Mouse (Mus musculus) CH12.LX (cell line): ENCODE results near the gene Bmp6. TPM values are rescaled to one million over a fixed set of nuclear protein-coding genes. Genes with fewer than 3 reads are reported as not detected.

Experiments used
- DNase-seq: peaks from one replicate; pipeline ENCODE4 v3.0.0-alpha.2; 2013; ENCODE audit errors: extremely low read depth
- H3K27ac ChIP-seq: 2 replicates; pipeline ENCODE4 v1.5.1; 2012; ENCODE audit warnings: low read depth, mild to moderate bottlenecking, control low read depth, moderate library complexity; ENCODE audit not compliant: insufficient read depth
- H3K27me3 ChIP-seq: replicated peaks from 2 replicates; pipeline ENCODE3; 2012; ENCODE audit warnings: inconsistent platforms
- H3K36me3 ChIP-seq, 2 experiments: replicated peaks in 1 of 2; 2 replicates each; pipeline versions ENCODE3 to v1.6.1; 2012; ENCODE audit warnings: inconsistent platforms in 1 of 2, low read length in 1 of 2, mild to moderate bottlenecking in 1 of 2, mixed read lengths in 1 of 2, moderate library complexity in 1 of 2; ENCODE audit not compliant: control insufficient read depth in 1 of 2, insufficient read depth in 1 of 2
- H3K4me1 ChIP-seq, 2 experiments: 2 replicates each; pipeline ENCODE4 v1.6.1; 2012; ENCODE audit warnings: inconsistent platforms in 1 of 2, moderate library complexity in 1 of 2; ENCODE audit not compliant: insufficient read depth in 2 of 2, control insufficient read depth in 1 of 2
- H3K4me2 ChIP-seq: 2 replicates; pipeline ENCODE4 v1.6.1; 2012; ENCODE audit warnings: low read depth, mild to moderate bottlenecking, control low read depth; ENCODE audit not compliant: poor library complexity, insufficient read depth, severe bottlenecking
- H3K4me3 ChIP-seq, 3 experiments: fragments of 150-350 bp in 1 of 3; sonication (generic) in 1 of 3; replicated peaks in 1 of 3; 2 replicates each; pipeline versions ENCODE3 to v1.5.1; 2011 to 2012; ENCODE audit warnings: low read depth in 2 of 3, low read length in 2 of 3, mild to moderate bottlenecking in 2 of 3, moderate library complexity in 2 of 3, control low read depth in 1 of 3, improper control_type of control experiment in 1 of 3, inconsistent platforms in 1 of 3, mixed read lengths in 1 of 3; ENCODE audit not compliant: poor library complexity in 1 of 3
- H3K79me2 ChIP-seq: replicated peaks from 2 replicates; pipeline ENCODE4 v1.6.1; 2012; ENCODE audit warnings: mild to moderate bottlenecking, moderate library complexity; ENCODE audit not compliant: control insufficient read depth, poor library complexity, insufficient read depth, severe bottlenecking; ENCODE audit errors: extremely low read depth
- H3K9ac ChIP-seq: 2 replicates; pipeline ENCODE4 v1.6.1; 2012; ENCODE audit warnings: low read depth, mild to moderate bottlenecking, control low read depth, moderate library complexity; ENCODE audit not compliant: insufficient read depth
- H3K9me3 ChIP-seq: replicated peaks from 2 replicates; pipeline ENCODE3; 2012; ENCODE audit warnings: low read length, inconsistent platforms, mixed read lengths
- CTCF ChIP-seq, 2 experiments: IDR thresholded peaks in 1 of 2; conservative IDR thresholded peaks in 1 of 2; 2 replicates each; pipeline ENCODE4 v1.5.1; 2011 to 2012; ENCODE audit warnings: low read depth in 2 of 2, low read length in 2 of 2, improper control_type of control experiment in 1 of 2, inconsistent platforms in 1 of 2, mild to moderate bottlenecking in 1 of 2, moderate library complexity in 1 of 2
- ELF1 ChIP-seq: IDR thresholded peaks from 2 replicates; pipeline ENCODE4 v1.6.1; 2014; ENCODE audit warnings: low read depth, mild to moderate bottlenecking, inconsistent platforms, low read length, improper control_type of control experiment
- EP300 ChIP-seq: IDR thresholded peaks from 2 replicates; pipeline ENCODE4 v1.6.1; 2011; ENCODE audit warnings: low read length, improper control_type of control experiment
- GABPA ChIP-seq: IDR thresholded peaks from 2 replicates; pipeline ENCODE4 v1.6.1; 2012; ENCODE audit warnings: low read depth, low read length, improper control_type of control experiment, inconsistent platforms; ENCODE audit not compliant: insufficient replicate concordance
- IRF4 ChIP-seq: IDR thresholded peaks from 2 replicates; pipeline ENCODE4 v1.6.1; 2014; ENCODE audit warnings: low read depth, mild to moderate bottlenecking, inconsistent platforms, low read length, improper control_type of control experiment
- JUND ChIP-seq: conservative IDR thresholded peaks from 2 replicates; pipeline ENCODE4 v1.6.1; 2011; ENCODE audit warnings: low read depth, low read length, improper control_type of control experiment
- MXI1 ChIP-seq: IDR thresholded peaks from 2 replicates; pipeline ENCODE4 v1.6.1; 2011; ENCODE audit warnings: mild to moderate bottlenecking, low read depth, low read length, improper control_type of control experiment
- NELFE ChIP-seq: IDR thresholded peaks from 2 replicates; pipeline ENCODE4 v1.6.1; 2011; ENCODE audit warnings: low read depth, low read length, improper control_type of control experiment
- RAD21 ChIP-seq: IDR thresholded peaks from 2 replicates; pipeline ENCODE4 v1.6.1; 2011; ENCODE audit warnings: low read depth, mild to moderate bottlenecking, low read length, improper control_type of control experiment, moderate library complexity
- TCF12 ChIP-seq: IDR thresholded peaks from 2 replicates; pipeline ENCODE4 v1.6.1; 2014; ENCODE audit warnings: low read depth, mild to moderate bottlenecking, inconsistent platforms, low read length, improper control_type of control experiment
- UBTF ChIP-seq: IDR thresholded peaks from 2 replicates; pipeline ENCODE4 v1.6.1; 2012; ENCODE audit warnings: low read depth, mild to moderate bottlenecking, inconsistent platforms, low read length, improper control_type of control experiment, moderate library complexity
- USF1 ChIP-seq: IDR thresholded peaks from 2 replicates; pipeline ENCODE4 v1.6.1; 2014; ENCODE audit warnings: low read depth, mild to moderate bottlenecking, inconsistent platforms, low read length, improper control_type of control experiment
- ZKSCAN1 ChIP-seq: IDR thresholded peaks from 2 replicates; pipeline ENCODE4 v1.6.1; 2012; ENCODE audit warnings: low read depth, inconsistent platforms, low read length, improper control_type of control experiment, borderline replicate concordance
- ZNF384 ChIP-seq: IDR thresholded peaks from 2 replicates; pipeline ENCODE4 v1.6.1; 2012; ENCODE audit warnings: low read depth, low read length, improper control_type of control experiment, inconsistent platforms
- dilution Hi-C: fragments of 300-500 bp; cut with MboI; formaldehyde crosslinking; loops from 2 replicates; pipeline ENCODE4 v1.14.3; 2020; ENCODE audit warnings: low sequenced_read_pairs; ENCODE audit not compliant: extremely low pct_unique_long_range_greater_than_20kb, extremely low pct_ligation_motif_present
- in situ Hi-C: fragments of 300-500 bp; cut with MboI; formaldehyde crosslinking; loops from 3 replicates; pipeline ENCODE4 v1.14.3; 2019; ENCODE audit warnings: low sequenced_read_pairs, low pct_ligation_motif_present, low pct_unique_long_range_greater_than_20kb, mixed read lengths
- polyA plus RNA-seq: library from polyadenylated mRNA; unstranded; fragments of >175 nt; gene quantifications from 2 replicates; pipeline ENCODE4 v1.2.1, GENCODE M21; 2012; ENCODE audit warnings: low read depth; ENCODE audit not compliant: insufficient read length
- total RNA-seq, 2 experiments: library from RNA; depleted of rRNA; stranded (reverse); fragments of 300-350 nt in 1 of 2; fragments of >200 nt in 1 of 2; gene quantifications; 2 replicates each; pipeline ENCODE4 v1.2.3; 2012 to 2014

The Bmp6 gene
- total and polyA plus RNA-seq, 3 experiments = 0.16 to 3.5 (median 0.77) TPM

GRCm38 (mm10) chr13:38351996-38352395 is 7.1 kb downstream of the Bmp6 start:
- H3K27ac ChIP-seq = no peak overlapping the region
- no peaks in the 10 kb centered on the region for H3K27me3 ChIP-seq
- no peak overlapping the region for H3K4me3 ChIP-seq
- H3K9ac ChIP-seq = no peak overlapping the region
- in situ Hi-C loops (no loop called here), dilution Hi-C loops (no loop called here)
- H3K9me3 ChIP-seq = peaks cover under 1% of the 10 kb centered on the region
- no peak for TF ChIP-seq JUND
- TF ChIP-seq UBTF = no peak
- DNase-seq = no peak
- peaks cover 3 to 21% of the 10 kb centered on the region in 2 experiments; a peak in 3 of 4 replicates for H3K4me1 ChIP-seq
- H3K4me2 ChIP-seq = no peak overlapping the region
- no peaks in the 10 kb centered on the region for H3K79me2 ChIP-seq
- H3K36me3 ChIP-seq = no peaks in the 10 kb centered on the region

DNA sequence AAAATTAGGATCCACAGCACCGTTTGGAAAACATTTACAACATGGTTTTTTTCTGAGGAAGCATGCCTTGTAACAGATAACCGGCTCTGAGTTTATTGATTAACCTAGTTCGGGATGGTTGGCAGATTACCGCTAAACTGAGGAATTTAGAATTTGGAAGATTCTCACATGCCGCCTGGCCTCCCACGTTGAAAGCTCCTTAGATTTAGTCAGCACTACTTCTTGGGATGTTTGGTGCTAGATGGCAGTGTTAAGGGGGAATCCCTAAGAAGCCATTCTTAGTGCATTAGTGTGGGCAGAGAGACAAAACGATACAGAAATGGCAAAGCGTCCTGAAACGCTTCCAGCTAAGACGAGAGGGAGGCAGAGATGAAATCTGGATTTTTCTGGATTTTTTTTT is 8.1 kb downstream of the Bmp6 start:
- H3K4me3 ChIP-seq = no peak overlapping the region
- no peak overlapping the region for H3K9ac ChIP-seq
- H3K9me3 ChIP-seq = no peaks in the 10 kb centered on the region
- no peaks in the 10 kb centered on the region for H3K79me2 ChIP-seq
- dilution Hi-C loops (no loop called here), in situ Hi-C loops (no loop called here)
- no peak overlapping the region for H3K4me2 ChIP-seq
- H3K36me3 ChIP-seq = no peaks in the 10 kb centered on the region
- TF ChIP-seq ELF1 (no peak), TCF12 (no peak), USF1 (no peak), MXI1 (no peak), ZKSCAN1 (no peak), EP300 (no peak), ZNF384 (no peak), GABPA (no peak), IRF4 (no peak), RAD21 (no peak), NELFE (no peak), CTCF (conservative IDR thresholded peaks at IDR 0.05 in 1 of 2, IDR thresholded peaks at IDR 0.05 in 1 of 2; ENCODE audit: low read depth in 2 of 2, low read length in 2 of 2) (no peak)
- no peak overlapping the region for H3K27ac ChIP-seq
- DNase-seq = no peak
- H3K27me3 ChIP-seq = no peaks in the 10 kb centered on the region
- H3K4me1 ChIP-seq = peaks cover 3 to 13% of the 10 kb centered on the region in 2 experiments; a peak in 3 of 4 replicates
